Mouse (Mus musculus) MEL (cell line): ENCODE measurements around the gene Pde4b. TPM values are rescaled to one million over a fixed set of nuclear protein-coding genes. Genes with fewer than 3 reads are reported as not detected.

Experiments used
- DNase-seq: peaks from one replicate; pipeline ENCODE4 v3.0.0; 2011; ENCODE audit warnings: low read depth, low spot score
- H3K27ac ChIP-seq: 2 replicates; pipeline ENCODE4 v1.5.1; 2012; ENCODE audit warnings: low read depth, mild to moderate bottlenecking, control low read depth, low read length, moderate library complexity; ENCODE audit not compliant: control insufficient read depth
- H3K27me3 ChIP-seq, 2 experiments: fragments of 150-350 bp in 1 of 2; sonication (generic) in 1 of 2; 2 replicates each; pipeline ENCODE4 v1.6.1; 2012; ENCODE audit warnings: low read length in 2 of 2, mild to moderate bottlenecking in 2 of 2, improper control_type of control experiment in 1 of 2, moderate library complexity in 1 of 2; ENCODE audit not compliant: insufficient read depth in 2 of 2, control insufficient read depth in 1 of 2
- H3K36me3 ChIP-seq, 2 experiments: 2 replicates each; pipeline ENCODE4 v1.6.1; 2012 to 2014; ENCODE audit warnings: low read length in 2 of 2, improper control_type of control experiment in 1 of 2, inconsistent platforms in 1 of 2, mild to moderate bottlenecking in 1 of 2; ENCODE audit not compliant: insufficient read depth in 2 of 2, control insufficient read depth in 1 of 2
- H3K4me1 ChIP-seq, 2 experiments: fragments of 150-350 bp in 1 of 2; sonication (generic) in 1 of 2; 2 replicates each; pipeline ENCODE4 v1.6.1; 2012; ENCODE audit warnings: low read length in 2 of 2, improper control_type of control experiment in 1 of 2, mild to moderate bottlenecking in 1 of 2; ENCODE audit not compliant: insufficient read depth in 2 of 2, control insufficient read depth in 1 of 2
- H3K4me3 ChIP-seq, 2 experiments: fragments of 150-350 bp in 1 of 2; sonication (generic) in 1 of 2; 2 replicates each; pipeline ENCODE4 v1.5.1; 2012; ENCODE audit warnings: low read depth in 2 of 2, low read length in 2 of 2, mild to moderate bottlenecking in 2 of 2, moderate library complexity in 2 of 2, control low read depth in 1 of 2, improper control_type of control experiment in 1 of 2; ENCODE audit not compliant: control insufficient read depth in 1 of 2, insufficient read depth in 1 of 2
- H3K79me2 ChIP-seq: 2 replicates; pipeline ENCODE4 v1.6.1; 2012; ENCODE audit warnings: mild to moderate bottlenecking, low read length, moderate library complexity; ENCODE audit not compliant: control insufficient read depth, poor library complexity, insufficient read depth
- H3K9ac ChIP-seq: 2 replicates; pipeline ENCODE4 v1.6.1; 2012; ENCODE audit warnings: low read depth, mild to moderate bottlenecking, control low read depth, low read length, moderate library complexity; ENCODE audit not compliant: control insufficient read depth, poor library complexity, severe bottlenecking
- H3K9me3 ChIP-seq: fragments of 150-350 bp; sonication (generic); replicated peaks from 2 replicates; pipeline ENCODE4 v1.6.1; 2012; ENCODE audit warnings: mild to moderate bottlenecking, low read length, improper control_type of control experiment, moderate library complexity; ENCODE audit not compliant: insufficient read depth
- BHLHE40 ChIP-seq: IDR thresholded peaks from 2 replicates; pipeline ENCODE4 v1.6.1; 2012; ENCODE audit warnings: low read depth, mild to moderate bottlenecking, inconsistent platforms, low read length, improper control_type of control experiment, borderline replicate concordance
- CHD1 ChIP-seq: IDR thresholded peaks from 2 replicates; pipeline ENCODE4 v1.6.1; 2012; ENCODE audit warnings: low read depth, mild to moderate bottlenecking, inconsistent platforms, low read length, improper control_type of control experiment
- CTCF ChIP-seq, 3 experiments: IDR thresholded peaks in 2 of 3; conservative IDR thresholded peaks in 1 of 3; 2 replicates each; pipeline ENCODE4 v1.5.1; 2011 to 2012; ENCODE audit warnings: low read length in 3 of 3, low read depth in 2 of 3, mild to moderate bottlenecking in 2 of 3, improper control_type of control experiment in 1 of 3, inconsistent platforms in 1 of 3, mixed read lengths in 1 of 3, moderate library complexity in 1 of 3; ENCODE audit not compliant: control insufficient read depth in 1 of 3, insufficient read depth in 1 of 3, poor library complexity in 1 of 3, severe bottlenecking in 1 of 3
- E2F4 ChIP-seq: IDR thresholded peaks from 2 replicates; pipeline ENCODE4 v1.6.1; 2011; ENCODE audit warnings: low read depth, low read length, improper control_type of control experiment, borderline replicate concordance
- ELF1 ChIP-seq: IDR thresholded peaks from 2 replicates; pipeline ENCODE4 v1.6.1; 2014; ENCODE audit warnings: low read depth, mild to moderate bottlenecking, inconsistent platforms, low read length, improper control_type of control experiment, moderate library complexity
- EP300 ChIP-seq, 2 experiments: IDR thresholded peaks; 2 replicates each; pipeline ENCODE4 v1.6.1; 2011; ENCODE audit warnings: improper control_type of control experiment in 2 of 2, low read length in 2 of 2, low read depth in 1 of 2, mild to moderate bottlenecking in 1 of 2
- GATA1 ChIP-seq: IDR thresholded peaks from 2 replicates; pipeline ENCODE4 v1.6.1; 2011; ENCODE audit warnings: low read depth, low read length, improper control_type of control experiment
- HCFC1 ChIP-seq: IDR thresholded peaks from 2 replicates; pipeline ENCODE4 v1.6.1; 2012; ENCODE audit warnings: low read depth, mild to moderate bottlenecking, inconsistent platforms, low read length, improper control_type of control experiment, moderate library complexity
- JUND ChIP-seq: IDR thresholded peaks from 2 replicates; pipeline ENCODE4 v1.6.1; 2011; ENCODE audit warnings: low read depth, mild to moderate bottlenecking, improper control_type of control experiment, low read length
- KAT2A ChIP-seq: conservative IDR thresholded peaks from 2 replicates; pipeline ENCODE4 v1.6.1; 2012; ENCODE audit warnings: low read depth, low read length, improper control_type of control experiment, inconsistent platforms
- MAFK ChIP-seq: IDR thresholded peaks from 2 replicates; pipeline ENCODE4 v1.6.1; 2011; ENCODE audit warnings: low read depth, mild to moderate bottlenecking, low read length, improper control_type of control experiment, borderline replicate concordance
- MAX ChIP-seq: IDR thresholded peaks from 2 replicates; pipeline ENCODE4 v1.6.1; 2011; ENCODE audit warnings: low read length, improper control_type of control experiment
- MAZ ChIP-seq: IDR thresholded peaks from 2 replicates; pipeline ENCODE4 v1.6.1; 2012; ENCODE audit warnings: low read depth, mild to moderate bottlenecking, inconsistent platforms, low read length, improper control_type of control experiment
- MXI1 ChIP-seq: IDR thresholded peaks from 2 replicates; pipeline ENCODE4 v1.6.1; 2011; ENCODE audit warnings: mild to moderate bottlenecking, low read depth, low read length, improper control_type of control experiment
- MYB ChIP-seq: IDR thresholded peaks from 2 replicates; pipeline ENCODE4 v1.6.1; 2011; ENCODE audit warnings: mild to moderate bottlenecking, low read depth, low read length, improper control_type of control experiment
- NELFE ChIP-seq: IDR thresholded peaks from 2 replicates; pipeline ENCODE4 v1.6.1; 2011; ENCODE audit warnings: low read depth, low read length, improper control_type of control experiment
- NRF1 ChIP-seq: IDR thresholded peaks from 2 replicates; pipeline ENCODE4 v1.6.1; 2014; ENCODE audit warnings: low read depth, mild to moderate bottlenecking, inconsistent platforms, low read length, improper control_type of control experiment, moderate library complexity; ENCODE audit not compliant: poor library complexity, insufficient read depth, severe bottlenecking
- POLR2A ChIP-seq, 2 experiments: IDR thresholded peaks; 2 replicates each; pipeline ENCODE4 v1.6.1; 2011 to 2012; ENCODE audit warnings: low read length in 2 of 2, mild to moderate bottlenecking in 2 of 2, control low read depth in 1 of 2, improper control_type of control experiment in 1 of 2, low read depth in 1 of 2, moderate library complexity in 1 of 2; ENCODE audit not compliant: control insufficient read depth in 1 of 2, insufficient read depth in 1 of 2, poor library complexity in 1 of 2
- POLR2AphosphoS2 ChIP-seq: IDR thresholded peaks from 2 replicates; pipeline ENCODE4 v1.6.1; 2011; ENCODE audit warnings: low read length, improper control_type of control experiment
- POLR2AphosphoS5 ChIP-seq: IDR thresholded peaks from 2 replicates; pipeline ENCODE4 v1.6.1; 2012; ENCODE audit warnings: low read depth, borderline replicate concordance, mild to moderate bottlenecking, inconsistent platforms, low read length, moderate library complexity, mixed read lengths
- RAD21 ChIP-seq: IDR thresholded peaks from 2 replicates; pipeline ENCODE4 v1.6.1; 2011; ENCODE audit warnings: mild to moderate bottlenecking, low read depth, low read length, improper control_type of control experiment
- RCOR1 ChIP-seq: IDR thresholded peaks from 2 replicates; pipeline ENCODE4 v1.6.1; 2012; ENCODE audit warnings: low read depth, mild to moderate bottlenecking, inconsistent platforms, low read length, improper control_type of control experiment
- SIN3A ChIP-seq: IDR thresholded peaks from 2 replicates; pipeline ENCODE4 v1.6.1; 2012; ENCODE audit warnings: low read length, improper control_type of control experiment, inconsistent platforms
- TAL1 ChIP-seq: IDR thresholded peaks from 2 replicates; pipeline ENCODE4 v1.6.1; 2012; ENCODE audit warnings: mild to moderate bottlenecking, inconsistent platforms, low read length, moderate library complexity, mixed read lengths
- TBP ChIP-seq: IDR thresholded peaks from 2 replicates; pipeline ENCODE4 v1.8.0; 2011; ENCODE audit warnings: low read depth, low read length, improper control_type of control experiment
- UBTF ChIP-seq: IDR thresholded peaks from 2 replicates; pipeline ENCODE4 v1.6.1; 2012; ENCODE audit warnings: low read depth, mild to moderate bottlenecking, inconsistent platforms, low read length, improper control_type of control experiment, moderate library complexity, borderline replicate concordance; ENCODE audit not compliant: insufficient read depth
- USF1 ChIP-seq: IDR thresholded peaks from 2 replicates; pipeline ENCODE4 v1.6.1; 2014; ENCODE audit warnings: low read depth, mild to moderate bottlenecking, inconsistent platforms, low read length, improper control_type of control experiment, moderate library complexity
- USF2 ChIP-seq, 2 experiments: IDR thresholded peaks; 2 replicates each; pipeline ENCODE4 v1.6.1; 2011 to 2012; ENCODE audit warnings: improper control_type of control experiment in 2 of 2, low read length in 2 of 2, borderline replicate concordance in 1 of 2, inconsistent platforms in 1 of 2, low read depth in 1 of 2, mild to moderate bottlenecking in 1 of 2; ENCODE audit not compliant: insufficient read depth in 1 of 2
- ZC3H11A ChIP-seq: IDR thresholded peaks from 2 replicates; pipeline ENCODE4 v1.6.1; 2012; ENCODE audit warnings: low read depth, mild to moderate bottlenecking, inconsistent platforms, low read length, improper control_type of control experiment
- ZNF384 ChIP-seq: IDR thresholded peaks from 2 replicates; pipeline ENCODE4 v1.6.1; 2012; ENCODE audit warnings: low read depth, mild to moderate bottlenecking, inconsistent platforms, low read length, improper control_type of control experiment
- polyA plus RNA-seq, 2 experiments: library from polyadenylated mRNA; stranded (reverse) in 1 of 2; unstranded in 1 of 2; fragments of >175 nt in 1 of 2; fragments of >200 nt in 1 of 2; gene quantifications; 2 replicates each; pipeline versions ENCODE4 v1.2.1 to v1.2.4; 2012; ENCODE audit warnings: low replicate concordance in 2 of 2, low read depth in 1 of 2; ENCODE audit not compliant: insufficient read length in 2 of 2, insufficient read depth in 1 of 2, missing spikeins in 1 of 2
- total RNA-seq: library from RNA; depleted of rRNA; stranded (reverse); fragments of 300-350 nt; gene quantifications from 2 replicates; pipeline ENCODE4 v1.2.3, GENCODE M21; 2012

Gene Pde4b
- total and polyA plus RNA-seq, 3 experiments: 2.7 to 6.0 TPM; not detected in 1

GRCm38 (mm10) chr4:102414610-102415009 is 327.3 kb downstream of the Pde4b start:
- Histone ChIP-seq H3K4me1 (no peaks in the 10 kb centered on the region), H3K36me3 (no peaks in the 10 kb centered on the region), H3K27me3 (no peaks in the 10 kb centered on the region), H3K9ac (no peak overlapping the region), H3K27ac (no peak overlapping the region), H3K4me3 (no peak overlapping the region), H3K9me3 (no peaks in the 10 kb centered on the region), H3K79me2 (no peaks in the 10 kb centered on the region)
- no peak for DNase-seq
- TF ChIP-seq KAT2A (no peak), MAX (no peak), ELF1 (no peak), HCFC1 (no peak), MAZ (no peak), GATA1 (no peak), USF2 (IDR thresholded peaks at IDR 0.05; ENCODE audit: borderline replicate concordance in 1 of 2, insufficient read depth in 1 of 2, low read depth in 1 of 2, low read length in 2 of 2) (no peak), MAFK (no peak), UBTF (no peak), NELFE (no peak), TAL1 (no peak), E2F4 (no peak), SIN3A (no peak), MYB (no peak), MXI1 (no peak), NRF1 (no peak), CHD1 (no peak), RAD21 (no peak), POLR2AphosphoS5 (no peak)

- Histone ChIP-seq H3K27ac (no peak overlapping the region), H3K36me3 (no peaks in the 10 kb centered on the region), H3K4me1 (no peaks in the 10 kb centered on the region), H3K9ac (no peak overlapping the region), H3K9me3 (no peaks in the 10 kb centered on the region), H3K4me3 (no peak overlapping the region), H3K27me3 (no peaks in the 10 kb centered on the region), H3K79me2 (no peaks in the 10 kb centered on the region)
- DNase-seq: no peak
- TF ChIP-seq RCOR1 (no peak), CTCF (IDR thresholded peaks at IDR 0.05 in 2 of 3, conservative IDR thresholded peaks at IDR 0.05 in 1 of 3; ENCODE audit: control insufficient read depth in 1 of 3, insufficient read depth in 1 of 3, low read depth in 2 of 3, low read length in 3 of 3, poor library complexity in 1 of 3, severe bottlenecking in 1 of 3) (no peak), NELFE (no peak), BHLHE40 (no peak), MAZ (no peak), ZNF384 (no peak), TBP (no peak), EP300 (IDR thresholded peaks at IDR 0.05; ENCODE audit: low read depth in 1 of 2, low read length in 2 of 2) (no peak), POLR2AphosphoS2 (no peak), POLR2AphosphoS5 (no peak), E2F4 (no peak), USF1 (no peak), CHD1 (no peak), ZC3H11A (no peak), SIN3A (no peak), JUND (no peak), UBTF (no peak), TAL1 (no peak), MYB (no peak), POLR2A (IDR thresholded peaks at IDR 0.05; ENCODE audit: control insufficient read depth in 1 of 2, insufficient read depth in 1 of 2, low read depth in 1 of 2, low read length in 2 of 2, poor library complexity in 1 of 2) (no peak)
Measured at GRCm38 (mm10) chr4:102420794-102421397, 333.6 kb downstream of the Pde4b start.
